Mouse (Mus musculus) forebrain, embryonic 14.5 days (tissue): ENCODE measurements around the gene Arel1. TPM values are rescaled to one million over a fixed set of nuclear protein-coding genes. Genes with fewer than 3 reads are reported as not detected.

Source experiments
- ATAC-seq: fragments of 200-750 bp; cut with Nextera tagmentation; 2 replicates; pipeline ENCODE4 v1.8.0; 2017; ENCODE audit warnings: mild to moderate bottlenecking, moderate library complexity
- DNase-seq: peaks from one replicate; pipeline ENCODE4 v3.0.0-alpha.2; 2015; ENCODE audit warnings: low spot score
- H3K27ac ChIP-seq: fragments of 300-500 bp; sonication (generic); 2 replicates; pipeline ENCODE4 v1.5.1; 2014; ENCODE audit warnings: low read depth, mild to moderate bottlenecking, control low read depth, low read length, moderate library complexity
- H3K27me3 ChIP-seq: fragments of 300-500 bp; sonication (generic); replicated peaks from 2 replicates; pipeline ENCODE4 v1.6.1; 2014; ENCODE audit warnings: low read length, control low read depth, mixed read lengths; ENCODE audit not compliant: control insufficient read depth, insufficient read depth
- H3K36me3 ChIP-seq: fragments of 300-500 bp; sonication (generic); 2 replicates; pipeline ENCODE4 v1.6.1; 2014; ENCODE audit warnings: low read length, control low read depth; ENCODE audit not compliant: control insufficient read depth, insufficient read depth
- H3K4me1 ChIP-seq: fragments of 300-500 bp; sonication (generic); 2 replicates; pipeline ENCODE4 v1.6.1; 2014; ENCODE audit warnings: antibody characterized with exemption, low read length, control low read depth; ENCODE audit not compliant: control insufficient read depth, insufficient read depth
- H3K4me2 ChIP-seq: fragments of 300-500 bp; sonication (generic); 2 replicates; pipeline ENCODE4 v1.6.1; 2014; ENCODE audit warnings: mild to moderate bottlenecking, control low read depth, low read length
- H3K4me3 ChIP-seq: fragments of 300-500 bp; sonication (generic); 2 replicates; pipeline ENCODE4 v1.5.1; 2014; ENCODE audit warnings: low read depth, low read length, control low read depth
- H3K9ac ChIP-seq: fragments of 300-500 bp; sonication (generic); 2 replicates; pipeline ENCODE4 v1.6.1; 2014; ENCODE audit warnings: mild to moderate bottlenecking, low read length, control low read depth, moderate library complexity
- H3K9me3 ChIP-seq: fragments of 300-500 bp; sonication (generic); replicated peaks from 2 replicates; pipeline ENCODE4 v1.6.1; 2016; ENCODE audit warnings: low read length, control low read depth, mixed read lengths; ENCODE audit not compliant: control insufficient read depth
- WGBS: fragments of 180-500 bp; shearing (Covaris S2); extraction: QIAGEN DNeasy Blood & Tissue Kit; methylation state at CpG from one replicate; pipeline ENCODE4 v1.1.7; 2014; 5-methylcytosine and 5-hydroxymethylcytosine counted together
- polyA plus RNA-seq: library from polyadenylated mRNA; unstranded; fragments of >200 nt; fragmentation: Nextera tagmentation; extraction: Ambion mirVana; gene quantifications from 2 replicates; pipeline ENCODE4 v1.2.1, GENCODE M21; 2014

The Arel1 gene
- polyA plus RNA-seq, 1 experiment from 2014 or later: 31.4 TPM

- Histone ChIP-seq H3K4me2 (no peak overlapping the region), H3K4me3 (no peak overlapping the region), H3K27me3 (no peaks in the 10 kb centered on the region), H3K27ac (no peak overlapping the region), H3K36me3 (peaks cover 67% of the 10 kb centered on the region), H3K9ac (no peak overlapping the region), H3K4me1 (no peaks in the 10 kb centered on the region), H3K9me3 (no peaks in the 10 kb centered on the region)
- ATAC-seq: no peak
- no peak for DNase-seq
- 89% methylated on average over 6 of the region's 6 CpGs for WGBS
These were observed 51.9 kb downstream of the Arel1 start for GRCm38 (mm10) chr12:84918809-84919208.

GRCm38 (mm10) chr12:84917799-84918198, 52.9 kb downstream of the Arel1 start:
- H3K27ac ChIP-seq: no peak overlapping the region
- DNase-seq: no peak
- ATAC-seq: no peak
- H3K4me2 ChIP-seq: no peak overlapping the region
- H3K36me3 ChIP-seq: peaks cover 63% of the 10 kb centered on the region
- no peak overlapping the region for H3K9ac ChIP-seq
- no peaks in the 10 kb centered on the region for H3K27me3 ChIP-seq
- H3K4me3 ChIP-seq: no peak overlapping the region
- WGBS: 76% methylated on average over 3 of the region's 3 CpGs
- H3K9me3 ChIP-seq: no peaks in the 10 kb centered on the region
- no peaks in the 10 kb centered on the region for H3K4me1 ChIP-seq

- 89% methylated on average over 5 of the region's 5 CpGs for WGBS
- H3K4me1 ChIP-seq: peaks cover 6% of the 10 kb centered on the region; the same call in 1 of the 2 replicates
- DNase-seq (no peak), ATAC-seq (no peak)
- H3K9ac ChIP-seq: no peak overlapping the region
- no peaks in the 10 kb centered on the region for H3K9me3 ChIP-seq
- H3K27ac ChIP-seq: no peak overlapping the region
- no peak overlapping the region for H3K4me2 ChIP-seq
- no peaks in the 10 kb centered on the region for H3K27me3 ChIP-seq
- peaks cover 39% of the 10 kb centered on the region for H3K36me3 ChIP-seq
- no peak overlapping the region for H3K4me3 ChIP-seq
These were observed 55.7 kb downstream of the Arel1 start for GRCm38 (mm10) chr12:84914959-84915358.

GRCm38 (mm10) chr12:84912652-84913104, 58.0 kb downstream of the Arel1 start:
- no peak overlapping the region for H3K9ac ChIP-seq
- no peaks in the 10 kb centered on the region for H3K27me3 ChIP-seq
- H3K4me2 ChIP-seq: no peak overlapping the region
- H3K36me3 ChIP-seq: peaks cover 17% of the 10 kb centered on the region; the same call in 1 of the 2 replicates
- DNase-seq (no peak), ATAC-seq (no peak)
- no peaks in the 10 kb centered on the region for H3K9me3 ChIP-seq
- peaks cover 7% of the 10 kb centered on the region; the same call in 1 of the 2 replicates for H3K4me1 ChIP-seq
- 88% methylated on average over 4 of the region's 4 CpGs for WGBS
- H3K27ac ChIP-seq: no peak overlapping the region
- H3K4me3 ChIP-seq: no peak overlapping the region

GRCm38 (mm10) chr12:84911640-84912039, 59.1 kb downstream of the Arel1 start:
- peak; percentile 38 for DNase-seq

GRCm38 (mm10) chr12:84910066-84910465, 60.6 kb downstream of the Arel1 start:
- Histone ChIP-seq H3K9me3 (no peaks in the 10 kb centered on the region), H3K4me2 (no peak overlapping the region), H3K4me1 (peaks cover 11% of the 10 kb centered on the region), H3K36me3 (0 out of 2 replicates have a peak, but pooled peaks cover 2% of the 10 kb centered on the region), H3K4me3 (no peak overlapping the region), H3K9ac (no peak overlapping the region), H3K27me3 (no peaks in the 10 kb centered on the region), H3K27ac (no peak overlapping the region)
- no peak for ATAC-seq
- WGBS: 95% methylated on average over 4 of the region's 4 CpGs
- no peak for DNase-seq

More at GRCm38 (mm10) chr12:84911640-84912039, 59.1 kb downstream of the Arel1 start:
- H3K27ac ChIP-seq: peak overlapping the region; percentile 27; the same call in 1 of the 2 replicates
- no peak overlapping the region for H3K4me3 ChIP-seq
- no peak overlapping the region for H3K9ac ChIP-seq
- peak; percentile 26 for ATAC-seq
- H3K36me3 ChIP-seq: peaks cover 10% of the 10 kb centered on the region; the same call in 1 of the 2 replicates
- H3K9me3 ChIP-seq: no peaks in the 10 kb centered on the region
- no peaks in the 10 kb centered on the region for H3K27me3 ChIP-seq
- no peak overlapping the region for H3K4me2 ChIP-seq
- H3K4me1 ChIP-seq: peaks cover 11% of the 10 kb centered on the region
- WGBS: 12% methylated on average over 2 of the region's 2 CpGs

GRCm38 (mm10) chr12:84907627-84908480, 62.8 kb downstream of the Arel1 start:
- H3K27me3 ChIP-seq: no peaks in the 10 kb centered on the region
- peaks cover 11% of the 10 kb centered on the region for H3K4me1 ChIP-seq
- H3K36me3 ChIP-seq: no peaks in the 10 kb centered on the region
- ATAC-seq (peak; percentile 50; the same call in 1 of the 2 replicates), DNase-seq (peak; percentile 54)
- WGBS: 63% methylated on average over 10 of the region's 10 CpGs
- H3K4me2 ChIP-seq: no peak overlapping the region
- H3K9ac ChIP-seq: no peak overlapping the region
- no peaks in the 10 kb centered on the region for H3K9me3 ChIP-seq
- no peak overlapping the region for H3K4me3 ChIP-seq
- H3K27ac ChIP-seq: peak overlapping the region; percentile 39; the same call in 1 of the 2 replicates

GRCm38 (mm10) chr12:84907024-84907626, 63.6 kb downstream of the Arel1 start:
- Histone ChIP-seq H3K27me3 (no peaks in the 10 kb centered on the region), H3K4me3 (no peak overlapping the region), H3K36me3 (no peaks in the 10 kb centered on the region), H3K9ac (no peak overlapping the region), H3K27ac (peak overlapping the region; percentile 39; the same call in 1 of the 2 replicates), H3K4me2 (no peak overlapping the region), H3K9me3 (no peaks in the 10 kb centered on the region), H3K4me1 (peaks cover 7% of the 10 kb centered on the region)
- 64% methylated on average over 11 of the region's 12 CpGs for WGBS
- ATAC-seq (no peak; the same call in none of the 2 replicates), DNase-seq (no peak)
